Mouse (Mus musculus) left cerebral cortex, adult 9 months (tissue): ENCODE measurements at regions not wholly inside any gene's neighbourhood (a gene's known extent, or its start where the extent isn't known, plus 50 kb on each side); places are given as distances from the start of the nearest gene placed in this dataset.

Experiments used
- DNase-seq, 2 experiments: peaks; one replicate each; pipeline ENCODE4 v3.0.0; 2022; ENCODE audit warnings: low spot score in 2 of 2

DNA sequence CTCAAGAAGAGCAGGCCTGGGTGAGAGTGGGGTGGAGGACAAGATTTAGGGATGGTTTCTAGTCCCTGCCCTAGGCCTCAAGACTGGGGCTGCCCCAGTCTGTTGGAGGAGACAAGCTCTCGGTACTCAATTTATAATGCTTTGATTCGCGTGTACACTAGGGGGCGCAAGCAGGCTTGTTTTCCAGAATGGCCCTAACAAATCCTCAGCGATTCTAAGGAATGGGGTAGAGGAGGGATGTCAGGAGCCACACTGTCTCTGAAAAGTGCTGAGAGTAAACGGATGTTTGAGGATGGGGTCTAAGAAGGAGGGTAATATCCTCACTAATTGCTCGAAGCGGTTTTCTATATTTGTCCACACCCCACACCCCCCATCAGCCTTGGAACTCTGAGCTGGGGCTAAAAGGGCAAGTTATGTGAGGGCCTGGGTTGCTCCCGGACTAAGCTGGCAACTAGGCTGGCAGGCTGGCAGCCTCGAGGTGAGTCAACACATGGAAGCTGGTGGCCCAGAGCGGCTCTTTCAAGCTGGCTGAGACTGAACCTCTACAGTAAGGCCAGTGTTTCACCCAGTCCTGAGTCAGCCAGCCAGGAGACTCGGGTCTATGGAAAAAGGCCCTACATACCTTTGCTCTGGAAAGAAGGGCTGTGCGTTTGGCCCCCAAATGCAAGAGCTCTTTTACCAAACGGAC is 176.7 kb downstream of the Ttc8 start:
- DNase-seq, result peak; percentile 44 to 92

DNA sequence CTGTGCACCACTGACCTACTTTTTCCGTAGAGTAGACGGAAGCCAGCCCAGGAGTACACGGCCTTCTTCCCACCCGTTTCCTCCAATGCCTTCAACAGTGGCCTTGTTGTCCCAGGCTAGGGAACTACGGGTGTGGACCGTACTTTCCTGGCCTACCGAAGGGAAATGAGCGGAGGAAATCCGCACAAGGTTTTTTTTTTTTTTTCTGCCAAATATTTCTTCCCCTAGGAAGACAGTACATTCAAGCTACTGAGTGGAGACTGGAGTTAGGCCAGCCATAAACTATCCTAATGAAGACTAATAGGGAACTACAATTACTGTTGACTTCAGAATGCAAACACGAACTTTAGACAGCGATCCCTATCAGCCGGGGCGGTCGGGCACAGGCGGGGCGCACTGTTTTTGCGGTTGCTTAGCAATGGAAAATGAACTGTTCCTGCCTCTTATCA is 177.3 kb downstream of the Ttc8 start:
- DNase-seq, result no peak

DNA sequence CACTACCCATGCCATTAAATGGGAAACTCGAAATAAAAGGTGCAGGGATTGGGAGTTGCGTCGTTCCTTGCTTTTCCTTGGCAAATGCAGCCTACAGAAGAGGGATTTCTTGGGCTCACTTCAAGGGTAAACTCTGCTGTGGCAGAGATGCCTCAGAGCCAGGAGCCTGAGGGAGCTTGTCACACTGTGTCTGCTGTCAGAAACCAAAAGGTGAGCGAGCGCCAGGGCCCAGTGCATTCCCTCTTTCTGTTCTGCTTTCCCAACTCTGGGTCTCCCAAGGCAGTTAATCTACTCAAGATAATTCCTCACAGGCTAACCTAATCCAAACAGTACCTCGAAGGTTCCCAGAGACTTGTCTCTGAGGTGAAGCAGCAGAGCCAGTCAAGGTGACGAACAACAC is 179.5 kb downstream of the Ttc8 start:
- DNase-seq, result no peak

DNA sequence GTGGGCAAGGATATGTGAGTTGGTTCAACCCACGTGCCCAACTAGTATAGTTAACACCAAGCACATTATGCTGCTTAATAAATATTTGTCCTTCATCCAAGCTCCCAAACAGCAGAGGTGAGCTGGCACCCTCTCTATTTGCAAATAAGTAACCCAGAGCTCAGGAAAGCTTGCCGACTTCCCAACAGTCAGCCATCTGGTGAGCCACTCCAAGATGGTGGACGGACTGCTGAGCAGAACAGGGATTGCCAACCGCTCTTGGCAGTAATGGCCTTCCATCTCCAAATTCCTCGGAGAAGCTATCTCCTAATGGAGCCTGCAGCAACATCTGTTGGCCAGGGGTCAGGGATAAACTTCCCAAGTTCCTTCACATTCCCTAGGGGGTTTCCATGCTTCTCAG is 188.2 kb downstream of the Ttc8 start:
- no peak for DNase-seq

DNA sequence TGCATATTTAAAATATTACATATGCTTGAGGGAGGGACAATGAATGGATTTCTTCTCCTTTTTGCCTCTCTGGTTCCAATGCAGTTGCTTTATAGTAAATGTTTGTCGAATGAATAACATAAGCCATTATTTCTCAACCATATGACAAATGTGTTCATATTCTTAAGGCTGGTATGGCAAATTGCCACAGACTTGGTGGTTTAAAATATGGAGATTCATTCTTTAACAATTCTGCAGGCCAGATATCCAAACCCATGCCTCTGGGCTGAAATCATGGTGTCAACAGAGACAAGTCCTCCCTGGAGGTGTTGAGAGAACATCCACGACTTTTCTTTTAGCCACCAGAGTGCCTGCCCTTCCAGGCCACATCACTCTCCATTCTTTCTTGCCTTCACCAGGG is 193.4 kb downstream of the Ttc8 start:
- no peak for DNase-seq

DNA sequence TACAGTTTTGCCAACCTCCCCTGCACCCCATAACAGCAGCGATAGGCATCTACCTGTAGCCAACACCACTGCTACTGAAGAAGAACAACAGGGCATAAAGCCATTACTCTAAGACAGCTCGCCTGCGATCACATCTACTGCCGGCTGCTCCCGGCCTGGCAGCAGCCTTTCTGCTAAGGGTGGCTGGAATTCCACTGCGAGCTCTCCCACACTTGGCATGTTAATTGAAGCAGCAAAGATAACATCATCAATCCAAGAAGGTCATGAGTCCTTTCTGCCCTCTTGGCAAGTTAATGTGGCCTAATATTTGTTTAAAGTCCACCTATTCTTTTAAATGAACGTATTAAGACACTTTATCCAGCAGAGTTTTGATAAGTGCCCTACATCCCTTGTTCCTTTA is 196.1 kb downstream of the Ttc8 start:
- DNase-seq, result no peak

DNA sequence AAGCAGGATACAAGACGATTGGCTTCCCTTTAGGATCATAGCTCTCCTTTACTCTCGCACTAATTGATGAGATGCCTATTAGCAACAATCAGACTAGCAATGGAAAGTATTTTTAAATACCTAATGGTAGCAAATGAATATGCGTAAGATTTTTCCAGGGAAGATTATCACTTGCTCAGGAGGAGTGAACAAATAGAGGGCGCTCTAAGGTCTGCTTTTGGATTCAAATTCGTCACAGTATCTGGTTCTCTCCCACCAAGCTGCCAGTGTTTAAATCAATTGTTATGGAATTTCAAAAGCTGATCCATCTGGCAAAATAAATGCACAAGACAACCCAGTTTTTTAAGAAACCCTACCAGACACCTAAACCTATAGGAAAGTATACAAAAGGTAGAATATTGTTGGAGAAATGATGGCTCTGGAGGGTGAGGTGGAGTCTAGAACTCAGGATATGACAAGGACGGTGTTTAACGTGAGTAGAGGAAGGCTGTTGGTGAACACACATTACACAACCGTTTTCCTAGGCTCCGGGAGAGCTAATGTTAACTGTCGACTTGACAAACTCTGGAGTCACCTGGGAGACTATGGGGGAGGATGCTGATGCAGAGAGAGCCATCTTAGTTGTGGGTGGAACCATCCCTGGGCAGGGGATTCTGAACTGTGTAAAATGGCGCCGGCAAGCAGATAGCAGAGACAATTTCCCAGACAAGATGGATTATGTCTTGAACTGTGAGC is 198.2 kb downstream of the Ttc8 start:
- DNase-seq, result no peak

DNA sequence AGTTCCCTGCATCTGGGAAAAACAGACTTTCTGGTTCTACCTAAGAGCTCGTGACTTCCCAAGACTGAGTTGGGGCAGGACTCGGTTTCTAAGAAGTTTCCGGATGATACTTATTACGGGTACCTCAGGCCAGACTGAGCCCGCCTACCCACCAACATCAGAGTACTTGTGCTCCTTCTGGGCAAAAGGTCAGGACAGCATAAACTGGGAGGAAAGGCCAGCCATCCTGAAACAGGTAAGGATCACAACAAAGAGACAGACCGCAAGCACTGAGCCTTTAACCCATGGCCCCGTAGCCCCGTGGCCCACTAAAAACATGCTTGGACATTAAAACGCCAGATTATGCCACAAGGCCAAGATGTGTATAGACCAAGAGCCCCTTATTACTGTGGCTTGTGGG is 199.6 kb downstream of the Ttc8 start:
- DNase-seq, result no peak

DNA sequence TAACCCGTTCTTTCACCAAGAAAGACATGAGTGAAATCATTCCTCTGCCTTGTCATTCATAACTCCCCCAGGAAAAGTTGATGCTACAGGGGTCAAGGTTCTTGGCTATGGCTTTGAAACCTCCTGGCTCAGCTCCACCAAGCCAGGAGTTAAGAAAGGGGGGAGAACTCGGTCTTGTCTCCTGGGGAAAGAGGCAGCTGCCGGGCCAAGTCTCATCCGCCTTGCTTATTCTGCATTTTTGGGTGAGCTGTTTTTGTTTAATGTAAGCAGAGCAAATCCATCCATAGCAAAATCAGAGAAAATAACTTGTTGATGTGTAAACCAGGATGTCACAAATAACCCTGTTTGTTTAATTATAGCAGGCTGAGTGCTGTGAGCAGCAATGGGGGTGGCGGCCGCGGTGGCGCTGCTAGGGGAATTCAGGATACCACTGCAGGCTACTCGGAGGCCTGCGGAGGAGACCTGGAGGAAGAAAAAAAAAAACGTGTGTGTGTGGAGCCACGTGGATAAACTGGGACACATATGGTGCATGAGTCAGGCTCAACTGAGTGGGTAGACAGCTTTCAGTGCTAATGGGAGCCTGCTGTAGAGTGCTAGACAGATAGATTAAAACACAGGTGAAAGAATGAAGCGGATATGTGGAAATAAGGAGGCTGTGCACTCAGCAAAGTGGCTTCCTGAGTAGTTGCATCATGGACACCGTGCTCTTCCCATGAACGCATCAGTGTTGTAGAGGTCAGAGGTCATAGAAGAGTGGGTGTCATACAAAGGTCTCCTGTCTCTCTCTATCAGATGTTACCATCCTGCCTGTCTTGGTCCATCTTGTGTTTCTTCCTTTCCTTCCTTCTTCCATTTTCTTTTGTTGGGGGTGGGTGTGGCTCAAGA is 203.5 kb downstream of the Ttc8 start:
- peak; percentile 73 to 88 for DNase-seq

DNA sequence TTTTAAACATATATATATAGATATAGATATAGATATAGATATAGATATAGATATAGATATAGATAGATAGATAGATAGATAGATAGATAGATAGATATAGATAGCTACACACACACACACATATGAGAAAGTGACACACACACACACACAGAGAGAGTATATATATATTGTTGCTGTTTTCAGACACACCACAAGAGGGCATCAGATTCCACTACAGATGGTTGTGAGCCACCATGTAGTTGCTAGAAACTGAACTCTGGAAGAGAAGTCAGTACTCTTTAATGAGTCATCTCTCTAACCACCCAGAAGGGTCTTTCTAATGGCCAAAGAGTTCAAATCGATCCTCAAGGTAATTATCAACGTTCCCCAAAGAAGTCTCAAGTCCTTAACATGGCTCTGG is 205.8 kb downstream of the Ttc8 start:
- DNase-seq, result no peak
